Mouse (Mus musculus): ENCODE data around the gene Olfr544.

Gene Olfr544

DNA sequence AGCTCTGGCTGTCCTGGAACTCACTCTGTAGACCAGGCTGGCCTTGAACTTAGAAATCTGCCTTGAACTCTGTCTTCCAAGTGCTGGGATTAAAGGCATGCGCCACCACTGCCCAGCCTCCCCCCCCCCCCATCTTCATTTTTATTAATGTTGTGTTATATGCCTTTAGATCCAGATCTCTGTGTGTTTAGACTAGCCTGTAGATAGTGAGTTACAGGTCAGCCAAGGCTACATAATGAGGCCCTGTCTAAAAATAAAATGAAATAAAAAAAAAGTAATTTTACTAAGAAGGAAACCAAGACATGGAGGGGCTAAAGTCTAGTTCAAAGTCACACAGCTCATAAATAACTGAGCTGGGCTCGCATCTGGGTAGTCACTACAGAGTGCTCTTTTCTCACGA is 9.2 kb downstream of the Olfr544 start:
- in situ Hi-C loops (cut with MboI; ENCODE audit: low sequenced_read_pairs) = no loop called here

DNA sequence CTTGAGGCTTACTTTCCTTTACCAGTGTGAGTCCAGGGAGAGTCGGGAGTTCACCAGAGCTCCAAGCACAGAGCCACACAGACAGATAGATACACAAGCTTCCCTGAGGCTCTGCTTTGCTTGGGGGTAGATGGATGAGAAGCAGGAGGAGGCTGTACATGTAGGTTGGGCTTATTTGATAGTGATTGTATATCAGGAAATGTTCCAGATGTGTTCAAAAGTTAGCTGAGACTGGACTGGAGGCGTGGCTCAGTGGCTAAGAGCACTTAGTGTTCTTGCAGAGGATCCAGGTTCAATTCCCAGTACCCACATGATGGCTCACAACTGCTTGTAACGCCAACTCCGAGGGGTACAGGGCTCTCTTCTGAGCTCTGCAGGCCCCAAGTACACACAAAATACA is 9.7 kb downstream of the Olfr544 start:
- in situ Hi-C loops (cut with MboI; ENCODE audit: low sequenced_read_pairs) = no loop called here

DNA sequence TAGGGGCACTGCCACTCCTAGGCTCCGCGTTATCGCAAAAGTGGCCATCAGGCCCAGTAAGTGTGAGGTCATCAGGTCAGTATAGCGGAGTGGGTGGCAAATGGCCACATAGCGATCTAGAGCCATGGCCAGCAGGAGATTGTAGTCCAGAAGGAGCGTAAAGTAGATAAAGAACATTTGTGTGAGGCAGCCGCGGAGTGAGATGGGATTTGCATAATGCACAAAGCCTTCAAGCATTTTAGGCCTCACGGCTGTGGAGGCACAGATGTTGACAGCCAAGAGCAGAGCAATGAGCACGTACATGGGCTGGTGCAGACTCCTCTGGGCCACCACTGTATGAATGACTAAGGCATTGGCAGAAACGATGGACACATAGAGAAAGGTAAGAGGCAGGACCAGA is 10.7 kb downstream of the Olfr544 start:
- in situ Hi-C loops (cut with MboI; ENCODE audit: low sequenced_read_pairs) = no loop called here

- in situ Hi-C loops (cut with MboI; ENCODE audit: low sequenced_read_pairs) = no loop called here
Measured at GRCm38 (mm10) chr7:102476601-102477000, 11.5 kb downstream of the Olfr544 start.

DNA sequence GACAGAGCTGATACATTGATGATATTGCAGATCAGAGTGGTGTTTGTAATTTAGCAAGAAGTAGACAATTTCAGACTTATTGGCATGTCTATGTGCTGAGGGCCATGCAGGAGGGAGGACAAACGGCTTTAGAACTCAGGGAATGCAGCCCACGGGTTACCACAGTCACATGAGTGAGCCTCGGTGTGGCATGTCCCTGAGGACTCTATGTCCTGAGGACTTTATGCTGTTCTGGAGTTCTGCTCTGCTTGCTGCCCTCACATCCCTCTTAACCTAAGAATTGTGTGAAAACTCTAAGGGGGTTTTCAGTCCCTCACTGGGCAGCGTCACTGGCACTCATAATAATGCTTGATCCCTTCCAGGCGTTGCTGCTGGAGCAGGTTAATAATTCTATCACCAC is 15.4 kb downstream of the Olfr544 start:
- in situ Hi-C loops (cut with MboI; ENCODE audit: low sequenced_read_pairs) = no loop called here

DNA sequence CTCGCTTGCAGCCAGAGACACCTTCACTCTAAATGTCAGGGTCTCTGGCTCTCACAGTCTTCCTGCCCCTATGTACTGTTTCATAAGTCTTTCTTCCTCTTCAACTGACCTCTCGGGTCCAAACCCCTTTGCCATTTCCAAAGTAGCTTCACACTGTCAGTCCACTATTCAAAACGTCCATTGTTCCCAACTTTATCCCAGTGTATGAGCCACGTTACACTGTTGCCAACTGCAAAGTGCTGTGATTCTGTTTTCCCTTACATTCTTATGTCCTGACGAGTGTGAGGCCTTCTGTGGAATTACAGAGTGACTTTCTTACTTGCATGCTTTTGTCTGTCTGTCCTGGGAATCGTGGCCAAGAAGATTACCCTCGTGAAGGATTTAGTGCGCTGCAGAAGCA is 20.5 kb downstream of the Olfr544 start:
- in situ Hi-C loops (cut with MboI; ENCODE audit: low sequenced_read_pairs) = no loop called here

- in situ Hi-C loops (cut with MboI; ENCODE audit: low sequenced_read_pairs) = no loop called here
Measured at GRCm38 (mm10) chr7:102458618-102459380, 29.3 kb downstream of the Olfr544 start.

DNA sequence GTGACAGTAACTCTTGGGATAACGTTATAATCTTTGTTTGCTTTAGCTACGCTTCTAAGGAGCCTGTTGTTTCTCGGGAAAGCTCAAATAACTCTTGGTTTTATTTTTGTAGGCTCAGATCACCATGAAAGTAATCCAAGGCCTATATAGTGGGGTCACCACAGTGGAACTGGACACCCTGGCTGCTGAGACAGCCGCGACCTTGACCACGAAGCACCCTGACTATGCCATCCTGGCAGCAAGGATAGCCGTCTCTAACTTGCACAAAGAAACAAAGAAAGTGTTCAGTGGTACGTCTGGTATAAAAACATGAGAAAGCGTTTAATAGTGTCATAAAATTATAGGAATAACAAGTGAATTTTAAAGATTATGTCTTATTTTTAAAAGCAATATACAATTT is 41.7 kb downstream of the Olfr544 start:
- in situ Hi-C loops (cut with MboI; ENCODE audit: low sequenced_read_pairs) = no loop called here

DNA sequence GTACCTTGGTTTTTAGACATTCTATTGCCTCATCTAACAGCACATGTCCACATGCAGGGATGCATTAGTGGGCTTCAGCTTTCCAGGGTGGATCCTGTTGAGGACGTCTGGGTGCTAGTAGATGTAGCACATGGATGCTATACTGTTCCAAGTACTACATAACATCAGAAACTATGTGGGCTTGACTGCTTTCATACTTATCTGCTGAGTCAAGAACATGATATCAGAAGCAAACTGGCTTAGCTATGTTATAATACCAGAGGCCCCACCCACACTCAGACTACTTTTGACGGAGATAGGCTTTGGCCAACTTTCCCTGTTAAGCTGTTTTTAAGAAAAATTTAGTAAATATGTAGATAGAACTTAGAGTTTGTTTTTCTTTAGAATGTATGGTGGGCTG is 43.8 kb downstream of the Olfr544 start:
- in situ Hi-C loops (cut with MboI; ENCODE audit: low sequenced_read_pairs) = no loop called here

DNA sequence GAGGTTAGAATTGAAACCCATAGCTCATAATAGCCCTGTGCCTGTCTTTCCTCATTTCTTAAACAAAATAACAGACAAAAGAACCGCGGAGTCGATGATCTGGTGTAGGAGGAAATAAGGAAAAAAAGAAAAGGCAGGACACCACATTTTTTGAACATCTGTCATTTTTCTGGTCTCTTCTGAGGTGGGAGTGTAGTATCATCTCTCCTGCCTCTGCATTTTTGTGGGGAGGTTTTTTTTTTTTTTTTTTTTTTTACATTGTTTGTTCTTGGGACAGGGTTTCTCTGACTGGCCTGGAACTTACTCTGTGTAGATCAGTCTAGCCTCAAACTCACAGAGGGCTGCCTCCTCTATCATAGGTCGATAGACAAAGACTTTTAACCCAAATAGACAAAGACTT is 45.7 kb downstream of the Olfr544 start:
- in situ Hi-C loops (cut with MboI; ENCODE audit: low sequenced_read_pairs) = no loop called here

GRCm38 (mm10) chr7:102441657-102442391 is 46.3 kb downstream of the Olfr544 start, which contains the start of gene Rrm1:
Rrm1 (plus strand) TSS chr7:102441695.
- in situ Hi-C loops (cut with MboI; ENCODE audit: low sequenced_read_pairs) = no loop called here

GRCm38 (mm10) chr7:102440822-102441656 is 47.1 kb downstream of the Olfr544 start:
- in situ Hi-C loops (cut with MboI; ENCODE audit: low sequenced_read_pairs) = no loop called here

- in situ Hi-C loops (cut with MboI; ENCODE audit: low sequenced_read_pairs) = loop anchor here (5.0 kb wide), 1 partner anchor 182 kb away; no protein-coding TSS in a partner anchor
Measured at GRCm38 (mm10) chr7:102434344-102434743, 53.8 kb downstream of the Olfr544 start.

Measured in CH12F3 (cell line).